ENCODE assay signal across 8 mouse cellular contexts in the genomic region with DNA sequence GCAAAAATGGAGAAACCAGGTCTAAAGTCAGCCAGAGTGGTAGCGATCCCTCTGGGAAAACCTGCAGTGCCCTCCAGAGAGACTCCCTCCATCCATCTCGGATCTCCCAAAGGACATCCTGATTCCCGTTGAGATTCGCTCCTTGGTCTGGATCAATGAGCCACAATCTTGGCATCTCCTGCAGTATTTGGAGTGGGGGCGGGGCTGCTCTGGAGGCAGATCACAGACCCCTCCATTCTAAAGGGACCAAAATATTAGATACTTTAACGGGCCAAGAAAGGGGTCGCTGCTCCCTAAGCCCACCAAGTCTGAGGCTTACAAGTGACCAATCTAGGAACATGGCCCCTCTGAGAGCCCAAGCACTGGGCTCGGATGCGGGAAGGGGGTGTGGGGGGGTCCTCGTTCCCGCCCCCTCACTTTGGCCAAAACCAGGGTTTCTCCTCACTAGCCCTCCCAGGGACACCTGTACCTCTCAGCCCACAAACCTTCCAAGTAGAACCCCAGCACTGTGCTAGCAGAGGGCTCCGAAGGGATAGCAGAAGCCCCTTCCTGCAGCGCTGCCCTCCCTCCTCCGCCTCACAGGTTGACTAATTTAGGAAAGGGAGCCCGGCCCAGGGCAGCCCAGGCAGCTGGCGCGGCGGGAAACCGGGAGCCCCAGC. TPM values are rescaled to one million over a fixed set of nuclear protein-coding genes. Genes with fewer than 3 reads are reported as not detected.
DNase-seq lines count a peak whose midpoint lies in the region; ATAC-seq and TF ChIP-seq lines count a peak whose summit lies in the region.

No protein-coding gene starts in this region.

- H3K4me1 ChIP-seq in heart, embryonic 13.5 days: peaks cover 39% of the 10 kb centered on the region
- peaks cover 27% of the 10 kb centered on the region for H3K4me1 ChIP-seq in hindbrain, embryonic 14.5 days (replicated peaks; ENCODE audit: control insufficient read depth, insufficient read depth, low read length)
- peaks cover 4% of the 10 kb centered on the region; the same call in 1 of the 2 replicates for H3K4me1 ChIP-seq in midbrain, postnatal 0 days (ENCODE audit: insufficient read depth, low read length)

- peak overlapping the region; percentile 87 for H3K27ac ChIP-seq in heart, embryonic 13.5 days (replicated peaks)
- H3K27ac ChIP-seq in hindbrain, embryonic 14.5 days: peak overlapping the region; percentile 94
- peak overlapping the region; percentile 90 for H3K27ac ChIP-seq in midbrain, postnatal 0 days (ENCODE audit: low read depth, low read length)

- TF ChIP-seq CTCF in midbrain, postnatal 0 days (IDR thresholded peaks at IDR 0.05): no peak

- peak overlapping the region; percentile 90 for H3K9ac ChIP-seq in heart, embryonic 13.5 days
- peak overlapping the region; percentile 72 for H3K9ac ChIP-seq in hindbrain, embryonic 14.5 days
- H3K9ac ChIP-seq in midbrain, postnatal 0 days (replicated peaks; ENCODE audit: low read length, poor library complexity, severe bottlenecking): peak overlapping the region; percentile 78

- no peaks in the 10 kb centered on the region for H3K9me3 ChIP-seq in heart, embryonic 13.5 days
- no peaks in the 10 kb centered on the region for H3K9me3 ChIP-seq in hindbrain, embryonic 14.5 days (ENCODE audit: control insufficient read depth, low read length)
- no peaks in the 10 kb centered on the region for H3K9me3 ChIP-seq in midbrain, postnatal 0 days (ENCODE audit: low read length)

- no peaks in the 10 kb centered on the region for H3K27me3 ChIP-seq in heart, embryonic 13.5 days (replicated peaks)
- no peaks in the 10 kb centered on the region for H3K27me3 ChIP-seq in hindbrain, embryonic 14.5 days (ENCODE audit: control insufficient read depth, insufficient read depth, low read length)
- H3K27me3 ChIP-seq in midbrain, postnatal 0 days (ENCODE audit: insufficient read depth, low read length): no peaks in the 10 kb centered on the region

- peak overlapping the region; percentile 78 for H3K4me3 ChIP-seq in heart, embryonic 13.5 days
- H3K4me3 ChIP-seq in hindbrain, embryonic 14.5 days (replicated peaks; ENCODE audit: low read length): peak overlapping the region; percentile 68
- peak overlapping the region; percentile 76 for H3K4me3 ChIP-seq in midbrain, postnatal 0 days (ENCODE audit: low read depth, low read length)

- WGBS in heart, embryonic 13.5 days: 1% methylated on average over 19 of the region's 19 CpGs
- WGBS in hindbrain, embryonic 14.5 days: under 1% methylated on average over 17 of the region's 19 CpGs
- under 1% methylated on average over 17 of the region's 19 CpGs for WGBS in midbrain, postnatal 0 days

- H3K36me3 ChIP-seq in heart, embryonic 13.5 days: no peaks in the 10 kb centered on the region; the same call in 1 of the 2 replicates
- no peaks in the 10 kb centered on the region for H3K36me3 ChIP-seq in hindbrain, embryonic 14.5 days (replicated peaks; ENCODE audit: control insufficient read depth, insufficient read depth)
- H3K36me3 ChIP-seq in midbrain, postnatal 0 days (ENCODE audit: insufficient read depth, low read length): no peaks in the 10 kb centered on the region

- DNase-seq in heart, adult 11 months: no peak
- peak; percentile 31 for DNase-seq in right cerebral cortex, postnatal 14 days
- no peak for DNase-seq in right cerebral cortex, postnatal 25 days
- DNase-seq in hindbrain, embryonic 14.5 days (ENCODE audit: low spot score): no peak
- peak; percentile 10 for DNase-seq in midbrain, postnatal 0 days (ENCODE audit: low spot score)
- DNase-seq in thymus, adult 18-20 months: no peak
- no peak for DNase-seq in urinary bladder, adult 2 months (ENCODE audit: low spot score)

- peak overlapping the region; percentile 92 for H3K4me2 ChIP-seq in heart, embryonic 13.5 days
- H3K4me2 ChIP-seq in hindbrain, embryonic 14.5 days (replicated peaks): peak overlapping the region; percentile 88
- H3K4me2 ChIP-seq in midbrain, postnatal 0 days (ENCODE audit: low read depth, low read length, poor library complexity, severe bottlenecking): peak overlapping the region; percentile 72

- 0 out of 2 replicates have a peak, but pooled peaks have one; percentile 6 for ATAC-seq in heart, embryonic 13.5 days (ENCODE audit: extremely low read depth, insufficient number of reproducible peaks, low FRiP score, low TSS enrichment)
- peak; percentile 51; the same call in 1 of the 2 replicates for ATAC-seq in hindbrain, embryonic 14.5 days (ENCODE audit: low FRiP score)
- ATAC-seq in midbrain, postnatal 0 days (ENCODE audit: low FRiP score): peak; percentile 0; the same call in 1 of the 2 replicates

RNA-seq across cellular contexts. Expression of gene Hip1, which starts 56.6 kb away (rescaled TPM):
- polyA plus RNA-seq in heart, embryonic 13.5 days (2015; fragmentation: Nextera tagmentation; extraction: Ambion mirVana): 22.8 and 24.9 TPM in 2 replicates
- 48.4 and 49.4 TPM in 2 replicates for polyA plus RNA-seq in hindbrain, embryonic 14.5 days (2014; fragmentation: Nextera tagmentation; extraction: Ambion mirVana)
- 122 and 126 TPM in 2 replicates for total RNA-seq in midbrain, postnatal 0 days (2014; rRNA removed)
- polyA plus RNA-seq in midbrain, postnatal 0 days (2015; fragmentation: Nextera tagmentation; extraction: Ambion mirVana): 24.9 and 28.3 TPM in 2 replicates
- polyA plus RNA-seq in urinary bladder, adult 2 months (2012; rRNA removed): 25.3 and 33.6 TPM in 2 replicates

Comparison
In these comparisons a context has a peak if more than half of its experiments do, and no peak if none do; other contexts are left out.
1. DNase-seq: peak in right cerebral cortex, postnatal 14 days (single experiment) and midbrain, postnatal 0 days (single experiment); none in heart, adult 11 months (single experiment), right cerebral cortex, postnatal 25 days (single experiment), hindbrain, embryonic 14.5 days (single experiment), thymus, adult 18-20 months (0 of 2) and urinary bladder, adult 2 months (single experiment).
2. ATAC-seq: peak in every context shown above with its lines; median percentile 51 in hindbrain, embryonic 14.5 days; 6 in heart, embryonic 13.5 days; 0 in midbrain, postnatal 0 days.
3. Peak in every context shown above with its lines, with median percentiles within 50 percentile points of each other: H3K27ac ChIP-seq, H3K4me2 ChIP-seq, H3K4me3 ChIP-seq and H3K9ac ChIP-seq.